Mouse (Mus musculus): ENCODE measurements around the gene Tlx1. TPM values are rescaled to one million over a fixed set of nuclear protein-coding genes. Genes with fewer than 3 reads are reported as not detected.

Tlx1 gene
- not detected in 2 replicates for polyA plus RNA-seq (2014; fragmentation: Nextera tagmentation; extraction: Ambion mirVana)

GRCm38 (mm10) chr19:45150490-45151181, at the start of gene Tlx1:
Gene Tlx1, plus strand, starts transcription at chr19:45150680.
- ATAC-seq (ENCODE audit: low FRiP score, low TSS enrichment) = no peak
- WGBS = 2% methylated on average over 61 of the region's 61 CpGs
- Histone ChIP-seq H3K4me3 (replicated peaks; ENCODE audit: low read depth, low read length) (peak within 1 kb of the TSS; percentile 15; the same call in 1 of the 2 replicates), H3K27ac (replicated peaks; ENCODE audit: low read depth, low read length) (no peak within 1 kb of the TSS), H3K4me2 (ENCODE audit: low read length) (peak within 1 kb of the TSS; percentile 46), H3K27me3 (ENCODE audit: control insufficient read depth, insufficient read depth, low read length) (peaks cover 96% of the 10 kb centered on the region), H3K9me3 (ENCODE audit: control insufficient read depth, low read length) (no peaks in the 10 kb centered on the region), H3K36me3 (ENCODE audit: control insufficient read depth, insufficient read depth, low read length) (no peaks in the 10 kb centered on the region), H3K4me1 (ENCODE audit: control insufficient read depth, insufficient read depth, low read length) (peaks cover 6% of the 10 kb centered on the region), H3K9ac (replicated peaks; ENCODE audit: low read length) (no peak within 1 kb of the TSS)
- peak; percentile 50 for DNase-seq

DNA sequence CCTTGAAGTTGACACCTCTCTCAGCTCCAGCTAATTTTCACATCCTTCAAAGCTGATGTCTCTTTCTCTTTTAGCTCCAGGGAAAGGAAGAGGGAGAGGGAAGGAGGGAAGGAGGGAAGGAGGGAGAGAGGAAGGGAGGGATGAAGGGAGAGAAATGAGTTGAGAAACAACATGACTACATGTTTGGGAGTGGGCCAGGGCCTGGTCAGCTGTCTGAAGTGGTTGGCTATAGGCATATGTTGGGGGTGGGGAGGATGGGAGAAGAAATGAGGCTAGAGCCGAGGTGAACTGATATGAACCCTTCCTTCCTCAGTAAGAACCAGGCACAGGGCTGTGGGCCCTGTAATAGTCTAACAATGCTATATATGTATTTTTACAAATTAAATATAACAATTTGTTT, 44.9 kb upstream of the Tlx1 start:
- Histone ChIP-seq H3K4me1 (ENCODE audit: control insufficient read depth, insufficient read depth, low read length) (no peaks in the 10 kb centered on the region), H3K36me3 (ENCODE audit: control insufficient read depth, insufficient read depth, low read length) (no peaks in the 10 kb centered on the region), H3K27me3 (ENCODE audit: control insufficient read depth, insufficient read depth, low read length) (no peaks in the 10 kb centered on the region), H3K9me3 (ENCODE audit: control insufficient read depth, low read length) (no peaks in the 10 kb centered on the region), H3K9ac (replicated peaks; ENCODE audit: low read length) (no peak overlapping the region), H3K4me2 (ENCODE audit: low read length) (no peak overlapping the region), H3K27ac (replicated peaks; ENCODE audit: low read depth, low read length) (no peak overlapping the region), H3K4me3 (replicated peaks; ENCODE audit: low read depth, low read length) (no peak overlapping the region)
- DNase-seq (no peak), ATAC-seq (ENCODE audit: low FRiP score, low TSS enrichment) (no peak)
- 66% methylated on average over 1 of the region's 1 CpGs for WGBS

GRCm38 (mm10) chr19:45106689-45107088, 43.8 kb upstream of the Tlx1 start:
- Histone ChIP-seq H3K4me1 (ENCODE audit: control insufficient read depth, insufficient read depth, low read length) (no peaks in the 10 kb centered on the region), H3K4me2 (ENCODE audit: low read length) (no peak overlapping the region), H3K4me3 (replicated peaks; ENCODE audit: low read depth, low read length) (no peak overlapping the region), H3K27ac (replicated peaks; ENCODE audit: low read depth, low read length) (no peak overlapping the region), H3K27me3 (ENCODE audit: control insufficient read depth, insufficient read depth, low read length) (no peaks in the 10 kb centered on the region), H3K9me3 (ENCODE audit: control insufficient read depth, low read length) (no peaks in the 10 kb centered on the region), H3K36me3 (ENCODE audit: control insufficient read depth, insufficient read depth, low read length) (no peaks in the 10 kb centered on the region), H3K9ac (replicated peaks; ENCODE audit: low read length) (no peak overlapping the region)
- no peak for ATAC-seq (ENCODE audit: low FRiP score, low TSS enrichment)
- 57% methylated on average over 6 of the region's 6 CpGs for WGBS
- no peak for DNase-seq

DNA sequence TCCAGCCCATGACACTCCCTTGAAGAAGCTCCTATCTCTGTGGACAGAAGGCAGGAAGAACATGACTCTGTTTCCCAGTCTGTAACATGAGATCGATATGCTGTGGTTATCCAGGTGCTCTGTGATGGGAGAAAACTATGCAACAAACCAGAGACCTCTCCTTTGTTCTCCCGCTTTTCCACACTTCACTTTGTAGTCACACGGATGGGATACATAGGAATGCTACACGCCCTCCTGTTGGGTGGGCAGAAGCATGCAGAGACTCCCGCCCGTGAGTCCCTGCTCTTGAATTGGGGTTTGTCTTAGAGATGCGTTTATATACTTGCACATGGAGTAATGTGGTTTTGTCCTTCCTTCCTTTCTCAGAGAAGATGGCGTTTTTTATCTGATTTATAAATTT, 39.8 kb upstream of the Tlx1 start:
- no peak overlapping the region for H3K27ac ChIP-seq (replicated peaks; ENCODE audit: low read depth, low read length)
- H3K4me2 ChIP-seq (ENCODE audit: low read length) = no peak overlapping the region
- H3K9ac ChIP-seq (replicated peaks; ENCODE audit: low read length) = no peak overlapping the region
- ATAC-seq (ENCODE audit: low FRiP score, low TSS enrichment) (no peak), DNase-seq (no peak)
- 76% methylated on average over 8 of the region's 8 CpGs for WGBS
- H3K9me3 ChIP-seq (ENCODE audit: control insufficient read depth, low read length) = no peaks in the 10 kb centered on the region
- H3K4me3 ChIP-seq (replicated peaks; ENCODE audit: low read depth, low read length) = no peak overlapping the region
- no peaks in the 10 kb centered on the region for H3K27me3 ChIP-seq (ENCODE audit: control insufficient read depth, insufficient read depth, low read length)
- no peaks in the 10 kb centered on the region for H3K36me3 ChIP-seq (ENCODE audit: control insufficient read depth, insufficient read depth, low read length)
- H3K4me1 ChIP-seq (ENCODE audit: control insufficient read depth, insufficient read depth, low read length) = peaks cover 10% of the 10 kb centered on the region; the same call in 1 of the 2 replicates

DNA sequence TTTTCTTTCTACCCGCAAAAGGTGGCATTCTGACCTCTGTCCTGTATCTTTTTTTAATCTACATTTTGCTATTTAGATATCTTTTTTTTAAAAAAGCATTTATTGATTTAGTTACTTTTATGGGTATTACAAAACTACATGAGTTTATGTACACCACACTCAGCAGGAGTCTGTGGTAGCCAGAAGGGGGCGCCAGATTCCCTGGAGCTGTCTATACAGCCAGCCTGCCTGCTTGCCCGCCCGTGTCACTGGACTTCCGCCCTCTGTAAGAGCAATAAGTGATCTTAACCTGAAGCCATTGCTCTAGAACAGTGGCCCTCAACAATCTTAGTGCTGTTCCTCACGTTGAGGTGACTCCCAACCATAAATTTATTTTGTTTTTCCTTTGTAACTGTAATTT, 38.0 kb upstream of the Tlx1 start:
- ATAC-seq (ENCODE audit: low FRiP score, low TSS enrichment) = no peak
- H3K27me3 ChIP-seq (ENCODE audit: control insufficient read depth, insufficient read depth, low read length) = no peaks in the 10 kb centered on the region
- H3K27ac ChIP-seq (replicated peaks; ENCODE audit: low read depth, low read length) = no peak overlapping the region
- H3K9me3 ChIP-seq (ENCODE audit: control insufficient read depth, low read length) = no peaks in the 10 kb centered on the region
- no peak overlapping the region for H3K4me2 ChIP-seq (ENCODE audit: low read length)
- 90% methylated on average over 6 of the region's 6 CpGs for WGBS
- H3K9ac ChIP-seq (replicated peaks; ENCODE audit: low read length) = no peak overlapping the region
- H3K4me3 ChIP-seq (replicated peaks; ENCODE audit: low read depth, low read length) = no peak overlapping the region
- no peaks in the 10 kb centered on the region for H3K36me3 ChIP-seq (ENCODE audit: control insufficient read depth, insufficient read depth, low read length)
- no peak for DNase-seq
- H3K4me1 ChIP-seq (ENCODE audit: control insufficient read depth, insufficient read depth, low read length) = peaks cover 10% of the 10 kb centered on the region; the same call in 1 of the 2 replicates

- H3K4me1 ChIP-seq (ENCODE audit: control insufficient read depth, insufficient read depth, low read length) = peaks cover 10% of the 10 kb centered on the region; the same call in 1 of the 2 replicates
- no peaks in the 10 kb centered on the region for H3K9me3 ChIP-seq (ENCODE audit: control insufficient read depth, low read length)
- 2% methylated on average over 18 of the region's 18 CpGs for WGBS
- no peak overlapping the region for H3K4me3 ChIP-seq (replicated peaks; ENCODE audit: low read depth, low read length)
- H3K9ac ChIP-seq (replicated peaks; ENCODE audit: low read length) = no peak overlapping the region
- ATAC-seq (ENCODE audit: low FRiP score, low TSS enrichment) (no peak), DNase-seq (peak; percentile 49)
- H3K27ac ChIP-seq (replicated peaks; ENCODE audit: low read depth, low read length) = no peak overlapping the region
- no peaks in the 10 kb centered on the region for H3K27me3 ChIP-seq (ENCODE audit: control insufficient read depth, insufficient read depth, low read length)
- H3K4me2 ChIP-seq (ENCODE audit: low read length) = 0 out of 2 replicates have a peak overlapping the region, but pooled peaks have one; percentile 8
- no peaks in the 10 kb centered on the region for H3K36me3 ChIP-seq (ENCODE audit: control insufficient read depth, insufficient read depth, low read length)
Measured at GRCm38 (mm10) chr19:45113791-45114460, 36.6 kb upstream of the Tlx1 start.

DNA sequence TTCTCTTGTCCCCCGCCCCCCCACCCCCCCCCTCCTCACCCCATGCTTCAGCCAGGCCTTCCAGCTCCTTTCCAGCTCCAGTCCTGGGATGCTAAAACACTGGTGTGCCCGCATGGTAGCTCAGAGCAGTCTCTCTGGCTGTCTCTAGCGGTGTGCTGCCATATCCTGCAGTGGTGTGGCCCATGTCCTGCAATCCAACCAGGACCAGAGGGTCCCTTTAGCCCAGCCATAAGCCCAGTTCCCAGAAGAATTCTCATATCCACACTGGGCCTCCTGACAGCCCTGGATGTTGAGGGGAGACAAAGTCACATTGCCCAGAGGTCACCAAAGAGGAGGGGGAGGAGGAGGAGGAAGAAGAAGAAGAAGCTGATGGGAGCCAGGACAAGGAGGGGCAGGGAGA, 35.7 kb upstream of the Tlx1 start:
- WGBS = 34% methylated on average over 3 of the region's 3 CpGs
- H3K27me3 ChIP-seq (ENCODE audit: control insufficient read depth, insufficient read depth, low read length) = no peaks in the 10 kb centered on the region

GRCm38 (mm10) chr19:45116798-45117197, 33.7 kb upstream of the Tlx1 start:
- no peak overlapping the region for H3K27ac ChIP-seq (replicated peaks; ENCODE audit: low read depth, low read length)
- DNase-seq = peak; percentile 63
- no peak overlapping the region for H3K4me3 ChIP-seq (replicated peaks; ENCODE audit: low read depth, low read length)
- H3K9ac ChIP-seq (replicated peaks; ENCODE audit: low read length) = no peak overlapping the region
- H3K9me3 ChIP-seq (ENCODE audit: control insufficient read depth, low read length) = no peaks in the 10 kb centered on the region
- no peaks in the 10 kb centered on the region for H3K36me3 ChIP-seq (ENCODE audit: control insufficient read depth, insufficient read depth, low read length)
- H3K4me2 ChIP-seq (ENCODE audit: low read length) = no peak overlapping the region
- 56% methylated on average over 1 of the region's 1 CpGs for WGBS
- peaks cover 10% of the 10 kb centered on the region; the same call in 1 of the 2 replicates for H3K4me1 ChIP-seq (ENCODE audit: control insufficient read depth, insufficient read depth, low read length)
- no peaks in the 10 kb centered on the region for H3K27me3 ChIP-seq (ENCODE audit: control insufficient read depth, insufficient read depth, low read length)
- no peak for ATAC-seq (ENCODE audit: low FRiP score, low TSS enrichment)

More for the DNA sequence above, 35.7 kb upstream of the Tlx1 start:
- Histone ChIP-seq H3K9me3 (ENCODE audit: control insufficient read depth, low read length) (no peaks in the 10 kb centered on the region), H3K27ac (replicated peaks; ENCODE audit: low read depth, low read length) (no peak overlapping the region), H3K4me3 (replicated peaks; ENCODE audit: low read depth, low read length) (no peak overlapping the region), H3K4me1 (ENCODE audit: control insufficient read depth, insufficient read depth, low read length) (peaks cover 10% of the 10 kb centered on the region; the same call in 1 of the 2 replicates), H3K36me3 (ENCODE audit: control insufficient read depth, insufficient read depth, low read length) (no peaks in the 10 kb centered on the region), H3K4me2 (ENCODE audit: low read length) (no peak overlapping the region), H3K9ac (replicated peaks; ENCODE audit: low read length) (no peak overlapping the region)
- DNase-seq (no peak), ATAC-seq (ENCODE audit: low FRiP score, low TSS enrichment) (no peak)

All from midbrain, embryonic 14.5 days (tissue).